Mouse (Mus musculus) liver, embryonic 15.5 days (tissue): ENCODE results near the gene Slc9a8. TPM values are rescaled to one million over a fixed set of nuclear protein-coding genes. Genes with fewer than 3 reads are reported as not detected.

Experiments
- ATAC-seq: fragments of 200-750 bp; cut with Nextera tagmentation; 2 replicates; pipeline ENCODE4 v1.8.0; 2017; ENCODE audit warnings: moderate number of reproducible peaks, mild to moderate bottlenecking, moderate library complexity; ENCODE audit not compliant: insufficient read depth
- H3K27ac ChIP-seq: fragments of 300-500 bp; sonication (generic); replicated peaks from 2 replicates; pipeline ENCODE4 v1.5.1; 2015; ENCODE audit warnings: mild to moderate bottlenecking, inconsistent platforms
- H3K27me3 ChIP-seq: fragments of 300-500 bp; sonication (generic); 2 replicates; pipeline ENCODE4 v1.6.1; 2015; ENCODE audit warnings: mild to moderate bottlenecking, inconsistent platforms
- H3K36me3 ChIP-seq: fragments of 300-500 bp; sonication (generic); replicated peaks from 2 replicates; pipeline ENCODE4 v1.6.1; 2015; ENCODE audit warnings: moderate library complexity, mild to moderate bottlenecking, inconsistent platforms
- H3K4me1 ChIP-seq: fragments of 300-500 bp; sonication (generic); replicated peaks from 2 replicates; pipeline ENCODE4 v1.6.1; 2015; ENCODE audit warnings: inconsistent platforms
- H3K4me2 ChIP-seq: fragments of 300-500 bp; sonication (generic); 2 replicates; pipeline ENCODE4 v1.6.1; 2015; ENCODE audit warnings: moderate library complexity, mild to moderate bottlenecking, inconsistent platforms
- H3K4me3 ChIP-seq: fragments of 300-500 bp; sonication (generic); replicated peaks from 2 replicates; pipeline ENCODE4 v1.5.1; 2015; ENCODE audit warnings: mild to moderate bottlenecking, inconsistent platforms
- H3K9ac ChIP-seq: fragments of 300-500 bp; sonication (generic); 2 replicates; pipeline ENCODE4 v1.6.1; 2015; ENCODE audit warnings: moderate library complexity, mild to moderate bottlenecking, inconsistent platforms
- H3K9me3 ChIP-seq: fragments of 300-500 bp; sonication (generic); replicated peaks from 2 replicates; pipeline ENCODE4 v1.6.1; 2016; ENCODE audit warnings: inconsistent platforms
- WGBS: fragments of 180-500 bp; shearing (Covaris S2); methylation state at CpG from one replicate; pipeline ENCODE4 v1.1.7; 2015; ENCODE audit warnings: mixed read lengths; ENCODE audit not compliant: insufficient replicate concordance; 5-methylcytosine and 5-hydroxymethylcytosine counted together
- polyA plus RNA-seq: library from polyadenylated mRNA; unstranded; fragments of >200 nt; fragmentation: Nextera tagmentation; extraction: Ambion mirVana; gene quantifications from 2 replicates; pipeline ENCODE4 v1.2.1, GENCODE M21; 2015

Slc9a8 gene
- polyA plus RNA-seq, 1 experiment from 2014 or later: 12.7 TPM

DNA sequence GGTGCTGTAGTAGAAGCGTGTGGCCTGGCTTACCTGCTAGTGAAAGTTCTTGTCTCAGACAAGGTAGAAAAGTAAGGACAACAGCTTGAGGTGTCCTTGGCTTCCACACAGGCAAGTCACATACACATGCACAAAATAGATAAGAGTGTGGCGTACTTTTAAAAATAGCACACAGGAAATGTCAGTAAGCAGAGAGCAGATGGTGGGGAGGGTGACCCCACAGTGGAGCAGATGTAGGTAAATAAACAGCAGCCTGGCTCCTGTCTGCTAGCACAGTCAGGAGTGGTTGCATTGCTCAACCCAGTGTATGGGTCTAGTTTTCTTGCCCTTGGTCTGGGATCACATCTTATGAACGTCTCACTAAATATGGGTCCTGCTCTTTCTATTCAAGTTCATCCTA, 89.0 kb downstream of the Slc9a8 start:
- 0 out of 2 replicates have a peak overlapping the region, but pooled peaks have one; percentile 3 for H3K4me2 ChIP-seq
- peaks cover 33% of the 10 kb centered on the region for H3K4me1 ChIP-seq
- WGBS: 18% methylated on average over 3 of the region's 3 CpGs

DNA sequence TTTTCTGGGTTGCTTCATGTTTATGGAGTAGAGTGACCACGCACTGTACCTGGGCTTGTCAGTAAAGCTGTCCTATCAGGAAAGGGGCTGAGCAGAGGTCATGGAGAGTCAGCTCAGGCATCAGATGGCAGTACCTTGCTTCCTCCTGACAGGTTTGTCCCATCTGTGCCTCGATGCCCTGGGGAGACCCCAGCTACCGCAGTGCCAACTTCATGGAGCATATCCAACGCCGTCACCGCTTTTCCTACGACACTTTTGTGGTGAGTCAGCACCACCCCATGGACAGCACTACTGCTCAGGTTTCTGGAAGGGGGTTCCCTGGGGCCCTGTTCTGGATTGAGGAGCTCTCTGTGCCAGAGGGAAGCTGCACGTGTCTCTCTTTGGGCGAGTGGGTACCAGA, 90.9 kb downstream of the Slc9a8 start:
- H3K27me3 ChIP-seq: no peaks in the 10 kb centered on the region
- no peak overlapping the region for H3K4me3 ChIP-seq
- no peak overlapping the region for H3K27ac ChIP-seq
- H3K9ac ChIP-seq: no peak overlapping the region
- H3K4me2 ChIP-seq: no peak overlapping the region
- no peaks in the 10 kb centered on the region for H3K9me3 ChIP-seq
- 92% methylated on average over 9 of the region's 9 CpGs for WGBS
- peaks cover 89% of the 10 kb centered on the region for H3K36me3 ChIP-seq
- peaks cover 15% of the 10 kb centered on the region for H3K4me1 ChIP-seq
- ATAC-seq: no peak

More for the DNA sequence above, 89.0 kb downstream of the Slc9a8 start:
- Histone ChIP-seq H3K27me3 (no peaks in the 10 kb centered on the region), H3K9ac (no peak overlapping the region), H3K36me3 (peaks cover 81% of the 10 kb centered on the region), H3K27ac (peak overlapping the region; percentile 38), H3K4me3 (no peak overlapping the region), H3K9me3 (no peaks in the 10 kb centered on the region)
- ATAC-seq: peak; percentile 53

DNA sequence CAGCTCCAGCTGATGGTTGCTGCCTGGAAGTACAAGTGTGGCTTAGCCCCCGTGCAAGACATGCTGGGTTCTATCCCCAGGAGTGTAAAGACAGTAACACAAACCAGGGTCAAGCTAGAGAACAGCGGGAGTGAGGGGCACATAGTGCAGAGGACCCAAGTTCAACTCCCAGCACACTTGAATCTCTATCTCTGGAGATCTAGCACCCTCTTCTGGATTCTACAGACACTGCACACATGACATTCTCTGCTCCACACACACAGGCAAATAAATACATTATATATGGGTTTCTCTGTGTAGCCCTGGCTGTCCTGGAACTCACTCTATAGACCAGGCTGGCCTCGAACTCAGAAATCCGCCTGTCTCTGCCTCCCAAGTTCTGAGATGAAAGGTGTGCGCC, 91.5 kb downstream of the Slc9a8 start:
- Histone ChIP-seq H3K9me3 (no peaks in the 10 kb centered on the region), H3K27me3 (no peaks in the 10 kb centered on the region), H3K9ac (no peak overlapping the region), H3K4me3 (no peak overlapping the region), H3K27ac (no peak overlapping the region), H3K4me2 (no peak overlapping the region), H3K4me1 (peaks cover 15% of the 10 kb centered on the region), H3K36me3 (peaks cover 89% of the 10 kb centered on the region)
- no peak for ATAC-seq
- 67% methylated on average over 5 of the region's 5 CpGs for WGBS

GRCm38 (mm10) chr2:167514641-167515040, 93.1 kb downstream of the Slc9a8 start:
- Histone ChIP-seq H3K4me1 (peaks cover 11% of the 10 kb centered on the region), H3K27ac (no peak overlapping the region), H3K27me3 (no peaks in the 10 kb centered on the region), H3K4me3 (no peak overlapping the region), H3K4me2 (no peak overlapping the region), H3K36me3 (peaks cover 75% of the 10 kb centered on the region), H3K9me3 (no peaks in the 10 kb centered on the region), H3K9ac (no peak overlapping the region)
- WGBS: 83% methylated on average over 4 of the region's 4 CpGs
- ATAC-seq: no peak

DNA sequence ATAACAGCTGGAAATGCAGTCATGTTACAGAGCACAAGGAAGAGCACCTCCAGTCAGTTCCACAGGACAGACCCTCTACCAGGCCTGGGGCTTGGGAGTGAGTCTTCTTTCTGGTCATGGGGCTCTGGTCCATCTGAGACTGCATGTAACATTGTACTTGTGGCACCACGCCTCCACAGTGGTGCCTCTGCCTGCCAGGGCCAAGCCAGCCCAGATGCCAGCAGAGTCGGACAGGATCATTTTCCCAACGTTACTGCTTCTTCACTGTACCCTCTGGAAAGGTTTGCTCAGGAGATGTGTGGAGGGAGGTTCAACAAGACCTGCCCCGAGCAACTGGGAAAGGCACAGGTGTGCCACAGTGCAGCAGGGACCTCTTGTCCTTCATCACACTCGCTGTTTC, 94.2 kb downstream of the Slc9a8 start:
- WGBS: 74% methylated on average over 5 of the region's 5 CpGs
- peaks cover 74% of the 10 kb centered on the region for H3K36me3 ChIP-seq
- no peak overlapping the region for H3K9ac ChIP-seq

GRCm38 (mm10) chr2:167519606-167520252, 98.2 kb downstream of the Slc9a8 start:
- no peak overlapping the region for H3K4me3 ChIP-seq
- ATAC-seq: no peak
- no peak overlapping the region for H3K9ac ChIP-seq
- H3K4me2 ChIP-seq: no peak overlapping the region
- H3K36me3 ChIP-seq: peaks cover 35% of the 10 kb centered on the region
- H3K4me1 ChIP-seq: no peaks in the 10 kb centered on the region
- no peaks in the 10 kb centered on the region for H3K9me3 ChIP-seq
- no peaks in the 10 kb centered on the region for H3K27me3 ChIP-seq
- no peak overlapping the region for H3K27ac ChIP-seq
- 58% methylated on average over 5 of the region's 5 CpGs for WGBS

More for the DNA sequence above, 94.2 kb downstream of the Slc9a8 start:
- Histone ChIP-seq H3K4me3 (no peak overlapping the region), H3K4me1 (peaks cover 3% of the 10 kb centered on the region), H3K9me3 (no peaks in the 10 kb centered on the region), H3K27ac (no peak overlapping the region), H3K27me3 (no peaks in the 10 kb centered on the region), H3K4me2 (no peak overlapping the region)
- ATAC-seq: no peak

Other genes starting within 250 kb of the Slc9a8 start
- 0.06 and 0.13 TPM in 2 replicates for gene Kcnb1, start 231.6 kb upstream of the Slc9a8 start, polyA plus RNA-seq
- gene Ptgis, start 181.1 kb upstream of the Slc9a8 start, polyA plus RNA-seq: 1.1 and 1.3 TPM in 2 replicates
- gene B4galt5, start 72.5 kb upstream of the Slc9a8 start, polyA plus RNA-seq: 2.4 TPM in 2 replicates
- gene Rnf114, start 70.9 kb downstream of the Slc9a8 start, polyA plus RNA-seq: 35.3 and 38.2 TPM in 2 replicates
- 8.1 and 8.3 TPM in 2 replicates for gene Spata2, start 71.2 kb downstream of the Slc9a8 start, polyA plus RNA-seq
- 1.6 and 1.9 TPM in 2 replicates for gene Snai1, start 116.5 kb downstream of the Slc9a8 start, polyA plus RNA-seq
- 187 and 195 TPM in 2 replicates for gene Ube2v1, start 210.4 kb downstream of the Slc9a8 start, polyA plus RNA-seq
- gene Gm20431, start 239.8 kb downstream of the Slc9a8 start, polyA plus RNA-seq: 0.63 TPM in 1 of 2 replicates, not detected in the other